Mouse (Mus musculus) kidney, adult 2 months (tissue): ENCODE results near the gene Slc5a1.

Experiments
- CTCF ChIP-seq: fragments of 200-500 bp; conservative IDR thresholded peaks from 2 replicates; pipeline ENCODE4 v1.5.1; 2011; ENCODE audit warnings: low read depth, mild to moderate bottlenecking, control low read depth, low read length, moderate library complexity, mixed read lengths; ENCODE audit not compliant: insufficient read depth, insufficient read length
- POLR2A ChIP-seq: fragments of 200-500 bp; IDR thresholded peaks from one replicate; pipeline ENCODE4 v1.6.1; 2011; ENCODE audit warnings: low read depth, low read length, control low read depth

DNA sequence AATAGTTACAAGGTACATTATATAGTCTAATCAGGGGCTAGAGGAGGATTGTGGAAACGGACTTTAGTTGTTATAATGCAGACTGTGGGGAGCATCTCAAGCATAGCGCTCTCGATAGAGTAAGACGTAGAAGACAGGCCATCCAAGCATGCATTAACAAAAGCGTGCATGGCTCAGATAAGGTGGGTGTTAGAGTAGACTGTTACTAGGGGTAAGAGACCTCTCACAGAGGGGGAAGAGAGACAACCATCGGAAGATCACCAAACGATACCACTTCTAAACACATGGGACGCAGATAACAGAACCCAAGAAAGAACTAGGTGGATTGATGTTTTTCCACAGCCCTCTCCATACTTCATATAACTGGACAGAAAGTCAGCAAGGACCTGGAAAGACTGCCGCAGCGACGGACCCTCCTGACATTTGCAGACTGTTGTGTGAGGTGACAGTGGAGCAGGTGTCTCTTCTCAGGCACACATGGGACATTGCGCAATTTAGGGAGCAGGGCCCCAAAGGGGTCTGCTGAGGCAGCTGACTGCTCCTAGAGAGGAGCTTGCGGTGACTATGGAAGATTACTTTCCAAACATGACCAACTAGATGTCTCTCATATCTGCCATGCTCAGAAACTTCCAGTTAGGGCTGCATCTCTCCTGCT lies 98.6 kb downstream of the Slc5a1 start:
- TF ChIP-seq CTCF: no peak
- TF ChIP-seq POLR2A: no peak
